Mouse (Mus musculus) spleen, adult 2 months (tissue): Measurements from ENCODE around the gene Msmb.

Experiments
- CTCF ChIP-seq: fragments of 200-500 bp; IDR thresholded peaks from 2 replicates; pipeline ENCODE4 v1.5.1; 2011; ENCODE audit warnings: mild to moderate bottlenecking, inconsistent platforms; ENCODE audit not compliant: insufficient read depth, insufficient read length, insufficient replicate concordance; ENCODE audit errors: extremely low read depth
- POLR2A ChIP-seq: fragments of 200-500 bp; IDR thresholded peaks from 2 replicates; pipeline ENCODE4 v1.6.1; 2011; ENCODE audit warnings: low read depth, low read length, inconsistent platforms

GRCm38 (mm10) chr14:32159150-32159670 lies 17.4 kb downstream of the Msmb start:
- TF ChIP-seq POLR2A (no peak), CTCF (no peak)
